Mouse (Mus musculus): ENCODE data around the gene Ogdhl.
"Not testable (repeated sequence)": the region's sequence is repeated elsewhere in the genome, so short reads cannot be mapped to it uniquely, and the experiment has no call there.

Ogdhl gene

DNA sequence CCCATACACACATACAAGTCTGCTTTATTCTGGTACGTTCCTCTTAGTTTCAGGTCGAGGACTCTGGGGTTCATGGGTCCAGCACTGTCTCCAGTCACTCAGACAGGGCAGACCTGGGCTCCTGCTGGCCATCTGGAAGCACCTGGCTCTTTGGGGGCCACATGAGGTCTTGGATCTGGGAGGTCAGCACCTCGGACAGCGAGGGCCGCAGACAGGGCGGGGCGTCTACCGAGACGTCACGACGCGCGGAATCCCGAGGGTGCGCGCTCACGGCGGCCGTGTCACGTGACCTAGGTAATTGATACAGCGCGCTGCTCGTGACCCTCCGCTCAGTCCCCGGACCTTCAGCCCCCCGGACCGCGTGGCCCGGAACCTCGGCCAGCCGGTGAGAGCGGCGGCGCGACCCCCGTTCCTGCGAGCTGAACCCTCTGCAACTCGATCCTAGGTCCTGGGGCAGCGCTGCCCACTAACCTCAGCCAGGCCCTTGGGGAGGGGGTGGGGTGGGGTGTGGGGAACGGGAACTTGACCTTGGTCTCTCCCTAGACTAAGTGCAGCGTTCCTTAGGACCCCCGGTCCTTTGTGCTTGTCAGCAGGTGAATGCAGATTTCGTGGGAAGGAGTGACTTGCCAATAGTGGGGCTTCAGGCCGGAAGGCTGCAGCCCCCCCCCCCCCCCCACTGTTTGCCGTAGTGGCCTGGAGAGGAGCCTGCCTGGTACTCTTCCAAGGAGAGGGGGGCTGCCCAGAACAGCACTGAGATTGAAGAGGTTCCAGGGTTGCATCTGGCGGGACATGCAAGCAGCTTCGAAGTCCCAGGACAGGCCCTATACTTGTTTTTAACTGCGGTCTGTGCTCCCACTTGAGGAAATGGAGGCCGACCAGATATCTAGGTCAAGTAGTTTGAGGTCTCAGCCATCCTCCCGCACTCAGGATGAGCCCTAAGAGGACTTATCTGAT lies at the start of gene Ogdhl:
TSS of gene Ogdhl (plus strand) at position 288 of the 954 bp plus-strand sequence.
- in situ Hi-C loops (cut with MboI; ENCODE audit: unreplicated experiment in 2 of 2): no loop called here

DNA sequence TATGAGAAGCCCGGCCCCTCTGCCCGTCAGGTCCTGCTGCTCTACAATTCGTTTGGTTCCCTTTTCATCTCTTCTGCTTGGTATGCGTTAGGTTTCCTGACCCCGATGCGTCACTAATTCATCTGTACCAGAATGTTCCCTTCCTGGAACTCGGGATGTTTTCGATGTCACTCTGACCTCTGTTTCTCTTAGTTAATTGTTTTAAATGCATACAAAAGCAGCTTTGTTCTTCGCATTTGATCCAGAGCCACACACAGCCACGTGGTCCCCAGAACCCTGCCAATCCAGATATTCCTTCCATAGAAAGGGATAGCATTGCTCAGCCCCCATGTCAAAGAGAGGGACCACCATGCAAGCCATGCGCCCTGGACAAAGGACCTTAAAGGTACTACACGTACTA lies 20.2 kb upstream of the Ogdhl start:
- in situ Hi-C loops (cut with MboI; ENCODE audit: unreplicated experiment in 2 of 2): no loop called here

DNA sequence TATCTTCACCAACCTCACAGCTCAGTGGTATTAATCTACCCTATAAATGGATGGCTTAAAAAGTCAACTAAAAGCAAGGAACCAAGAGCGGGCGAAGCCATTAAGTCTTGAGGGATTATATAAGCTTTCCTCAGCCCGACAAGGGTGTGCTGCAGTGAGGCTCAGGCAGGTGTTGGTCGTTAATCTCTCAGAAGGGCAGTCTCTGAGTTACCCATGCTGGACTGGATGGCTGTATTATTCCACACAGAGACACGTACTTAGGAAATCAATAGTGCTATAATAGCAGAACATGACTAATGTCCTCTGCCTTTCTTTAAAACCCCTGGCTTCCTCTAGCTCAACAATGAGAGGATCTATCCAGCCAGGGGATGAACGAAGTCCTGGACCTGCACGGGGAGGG lies 19.4 kb upstream of the Ogdhl start:
- in situ Hi-C loops (cut with MboI; ENCODE audit: unreplicated experiment in 2 of 2): no loop called here

DNA sequence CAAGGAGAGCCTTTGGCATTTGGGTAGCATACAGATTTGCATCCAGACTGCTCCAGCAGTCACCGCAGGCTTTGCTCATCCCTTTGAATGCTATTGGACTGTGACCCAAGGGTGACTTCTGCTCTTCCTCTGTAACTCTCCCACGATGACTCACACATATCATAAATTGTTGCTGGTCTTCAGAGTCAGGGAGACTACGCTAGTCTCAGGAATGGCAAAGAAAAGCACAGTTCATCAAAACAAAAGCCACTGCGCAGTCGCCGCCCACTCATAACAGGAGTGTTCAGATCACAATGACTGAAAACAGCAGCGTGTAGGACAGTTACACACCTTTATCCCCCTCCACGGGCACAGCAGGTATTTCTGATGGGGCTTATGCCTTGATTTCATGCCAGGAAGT lies 16.9 kb upstream of the Ogdhl start:
- in situ Hi-C loops (cut with MboI; ENCODE audit: unreplicated experiment in 2 of 2): no loop called here

DNA sequence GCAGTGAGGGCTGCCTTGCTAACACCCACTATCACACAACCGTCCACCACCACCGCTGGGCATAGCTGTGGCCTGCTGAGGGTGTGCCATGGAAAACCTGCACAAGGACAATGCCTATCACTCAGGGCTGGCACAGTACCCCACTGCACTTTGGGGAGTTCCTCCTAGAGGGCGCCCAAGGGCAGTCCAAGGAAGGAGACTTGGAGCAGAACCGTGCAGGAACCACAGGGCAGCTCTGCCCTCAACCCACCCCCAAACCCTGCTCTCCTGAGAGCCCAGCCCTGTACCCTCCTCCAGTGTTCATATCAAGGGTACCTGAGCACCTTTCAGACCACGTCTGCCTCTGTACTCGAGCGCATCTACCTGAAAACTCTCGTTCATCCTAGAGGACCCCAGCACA lies 11.9 kb upstream of the Ogdhl start:
- in situ Hi-C loops (cut with MboI; ENCODE audit: unreplicated experiment in 2 of 2): no loop called here

DNA sequence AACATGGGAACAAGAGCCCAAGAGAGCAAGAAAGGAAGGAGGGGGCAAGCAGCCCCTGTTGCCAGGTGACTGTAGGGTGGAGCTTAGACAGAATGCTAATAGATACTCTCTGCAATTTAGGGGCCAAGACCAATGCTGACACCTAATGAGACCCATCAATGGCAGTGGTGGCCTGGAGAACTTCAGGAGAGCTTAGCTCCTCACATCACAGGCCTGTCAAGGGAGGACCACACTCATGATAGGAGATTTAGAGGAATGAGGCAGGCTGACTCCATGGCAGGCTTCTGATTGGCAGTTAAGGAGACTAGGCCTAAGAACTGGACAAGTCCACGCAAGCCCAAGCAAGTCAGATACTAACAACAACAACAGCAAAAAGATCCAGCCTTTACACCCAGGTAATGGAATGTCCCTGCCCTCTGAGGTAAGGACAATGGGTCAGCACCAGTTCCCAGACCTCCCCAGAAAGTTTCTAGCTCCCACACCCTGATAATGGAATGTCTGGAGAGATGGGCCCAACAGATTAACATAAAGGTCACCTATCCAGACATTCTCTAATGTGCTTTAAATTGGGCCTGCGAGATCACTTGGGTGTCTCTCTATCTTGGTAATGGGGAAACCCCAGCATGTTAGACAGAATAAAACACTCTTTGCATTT lies 10.3 kb upstream of the Ogdhl start:
- in situ Hi-C loops (cut with MboI; ENCODE audit: unreplicated experiment in 2 of 2): no loop called here

DNA sequence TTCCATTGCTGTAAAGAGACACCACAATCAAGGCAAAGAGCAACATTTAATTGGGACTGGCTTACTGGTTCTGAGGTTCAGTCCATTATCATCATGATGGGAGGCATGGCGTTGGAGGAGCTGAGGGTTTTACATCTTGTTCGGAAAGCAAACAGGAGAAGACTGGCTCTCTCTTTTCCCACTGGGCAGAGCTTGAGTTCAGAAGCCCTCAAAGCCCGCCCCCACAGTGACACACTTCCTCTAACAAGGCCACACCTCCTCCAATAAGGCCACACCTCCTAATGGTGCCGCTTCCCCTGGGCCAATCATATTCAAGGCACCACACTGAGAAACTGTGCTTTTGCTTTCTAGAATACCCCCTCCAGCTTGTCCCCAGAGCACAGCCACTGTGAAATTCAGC lies 4.0 kb upstream of the Ogdhl start:
- in situ Hi-C loops (cut with MboI; ENCODE audit: unreplicated experiment in 2 of 2): no loop called here

DNA sequence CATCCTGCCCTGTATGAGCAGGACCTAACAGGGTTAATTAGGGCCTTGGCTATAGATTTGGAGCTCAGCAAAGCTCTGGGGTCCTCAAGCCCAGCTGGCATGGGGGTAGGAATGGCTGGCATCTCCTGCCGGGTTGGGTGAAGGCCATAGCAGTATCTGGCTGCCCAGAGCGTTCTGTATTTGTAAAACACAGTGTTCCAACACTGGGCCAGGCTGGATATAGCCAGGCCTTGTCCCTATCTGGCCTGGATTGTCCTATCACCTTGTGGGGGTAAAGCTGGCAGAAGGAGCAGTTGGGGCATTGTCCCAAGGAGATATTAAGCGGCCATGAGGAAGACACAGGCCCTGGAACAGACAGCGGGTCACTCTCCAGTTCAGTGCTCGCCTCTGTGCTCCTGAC lies 1.4 kb downstream of the Ogdhl start:
- in situ Hi-C loops (cut with MboI; ENCODE audit: unreplicated experiment in 2 of 2): no loop called here

DNA sequence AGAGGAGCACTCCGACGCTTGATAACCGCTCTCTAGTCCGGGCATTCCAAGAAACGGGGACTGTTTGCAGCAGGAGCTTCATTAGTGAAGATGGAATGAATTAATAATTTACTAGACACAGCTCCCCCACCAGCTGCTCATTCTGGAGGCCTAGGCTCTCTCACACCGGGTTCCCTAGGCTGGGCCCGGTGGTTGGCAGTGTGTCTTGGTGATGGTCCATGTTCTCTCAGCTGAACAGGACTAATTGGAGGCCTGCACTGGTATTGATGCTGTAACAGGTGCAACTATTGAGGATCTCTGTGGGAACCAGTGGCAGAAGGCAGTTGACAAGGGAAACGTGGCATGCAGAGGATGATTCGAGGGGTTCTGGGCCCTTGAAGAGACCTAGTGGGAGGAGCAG lies 5.5 kb downstream of the Ogdhl start:
- in situ Hi-C loops (cut with MboI; ENCODE audit: unreplicated experiment in 2 of 2): no loop called here

DNA sequence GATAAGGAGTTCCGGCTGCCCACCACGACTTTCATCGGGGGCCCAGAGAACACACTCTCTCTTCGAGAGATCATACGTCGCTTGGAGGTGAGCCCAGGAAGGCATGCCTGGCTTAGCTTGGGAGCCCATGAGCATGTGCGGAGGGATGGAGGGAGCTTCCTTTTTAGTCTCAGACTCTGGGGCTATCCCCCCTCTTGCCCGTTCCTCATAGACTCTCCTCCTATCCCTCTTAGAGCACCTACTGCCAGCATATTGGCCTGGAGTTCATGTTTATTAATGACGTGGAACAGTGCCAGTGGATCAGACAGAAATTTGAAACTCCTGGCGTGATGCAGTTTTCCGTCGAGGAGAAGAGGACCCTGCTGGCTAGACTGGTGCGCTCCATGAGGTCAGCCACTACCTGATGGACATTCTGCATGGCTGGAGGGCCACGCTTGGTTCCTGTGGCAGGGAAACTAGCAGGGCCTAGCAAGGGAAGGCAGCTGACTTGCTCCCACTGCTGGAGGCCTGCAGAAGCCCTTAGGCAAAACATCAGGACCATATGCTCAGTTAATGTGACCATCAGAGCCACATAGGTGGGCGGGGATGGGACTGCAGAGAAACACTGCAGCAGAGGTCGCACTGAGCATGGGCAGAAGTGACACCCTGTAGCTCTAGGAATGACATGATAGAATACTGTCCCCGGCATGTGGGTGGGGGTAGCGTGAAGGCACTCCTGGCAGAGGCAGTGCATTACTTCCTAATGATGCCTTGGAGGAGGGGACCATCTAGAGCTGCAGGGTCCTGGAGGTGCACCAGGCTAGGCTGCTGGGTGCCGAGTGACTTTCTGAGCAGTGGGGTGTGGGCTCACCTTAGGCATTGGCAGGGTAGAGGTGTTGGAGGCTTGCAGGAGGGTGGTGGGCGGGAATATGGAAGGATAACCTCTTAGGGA lies 11.0 kb downstream of the Ogdhl start:
- in situ Hi-C loops (cut with MboI; ENCODE audit: unreplicated experiment in 2 of 2): no loop called here

DNA sequence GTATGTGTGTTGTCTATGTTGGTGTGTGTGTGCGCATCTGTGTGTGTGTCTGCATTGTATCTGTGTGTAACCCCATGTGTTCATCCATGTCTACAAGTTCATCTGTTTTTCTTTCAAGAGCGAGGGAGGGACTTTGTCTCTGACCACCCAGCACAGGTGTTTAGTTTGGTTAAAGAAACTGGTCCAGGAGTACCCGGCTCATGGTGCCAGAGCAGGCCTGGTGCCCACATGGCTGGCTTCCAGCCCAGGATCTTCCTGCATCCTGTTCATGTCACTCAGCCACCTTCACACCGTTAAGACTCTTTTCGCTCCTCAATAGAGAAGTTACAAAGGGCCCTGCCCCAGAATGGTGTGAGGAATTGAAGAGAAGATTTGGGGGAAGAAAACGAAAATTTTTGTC lies 14.2 kb downstream of the Ogdhl start:
- in situ Hi-C loops (cut with MboI; ENCODE audit: unreplicated experiment in 2 of 2): no loop called here

DNA sequence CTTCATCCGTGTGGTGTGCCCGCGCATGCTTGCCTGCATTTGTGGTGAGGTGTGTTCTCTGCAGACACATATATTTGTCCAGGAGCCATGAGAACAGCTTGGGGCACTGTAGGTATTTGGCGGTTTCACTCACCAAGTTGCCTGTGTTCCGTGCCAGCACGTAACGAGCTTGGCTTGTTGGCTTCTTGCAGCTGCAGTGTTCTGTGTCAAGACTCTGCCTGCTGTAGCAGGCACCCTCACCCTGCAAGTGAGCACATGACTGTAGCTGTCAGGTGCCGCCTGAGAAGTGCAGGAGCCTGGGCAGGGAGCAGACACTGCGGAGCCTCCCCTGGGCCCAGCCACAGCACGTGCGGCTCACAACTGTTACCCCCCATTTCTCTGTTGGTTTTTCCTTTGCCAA lies 14.7 kb downstream of the Ogdhl start:
- in situ Hi-C loops (cut with MboI; ENCODE audit: unreplicated experiment in 2 of 2): no loop called here

DNA sequence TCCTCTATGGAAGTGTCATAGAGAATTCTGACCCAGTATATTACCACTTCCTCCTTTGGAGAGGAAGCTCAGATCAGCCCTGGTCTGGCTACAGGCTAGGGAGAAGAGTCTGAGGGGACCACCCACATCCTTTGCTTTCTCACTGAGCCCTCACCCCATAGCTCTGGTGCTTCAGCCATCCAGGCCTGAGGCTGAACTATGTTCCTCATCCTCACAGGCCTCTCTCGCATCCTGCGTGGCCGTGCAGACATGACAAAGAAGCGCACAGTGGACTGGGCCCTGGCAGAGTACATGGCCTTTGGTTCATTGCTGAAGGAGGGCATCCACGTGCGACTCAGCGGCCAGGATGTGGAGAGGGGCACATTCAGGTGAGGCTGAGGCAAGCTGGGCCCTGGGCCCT lies 20.0 kb downstream of the Ogdhl start:
- in situ Hi-C loops (cut with MboI; ENCODE audit: unreplicated experiment in 2 of 2): no loop called here

DNA sequence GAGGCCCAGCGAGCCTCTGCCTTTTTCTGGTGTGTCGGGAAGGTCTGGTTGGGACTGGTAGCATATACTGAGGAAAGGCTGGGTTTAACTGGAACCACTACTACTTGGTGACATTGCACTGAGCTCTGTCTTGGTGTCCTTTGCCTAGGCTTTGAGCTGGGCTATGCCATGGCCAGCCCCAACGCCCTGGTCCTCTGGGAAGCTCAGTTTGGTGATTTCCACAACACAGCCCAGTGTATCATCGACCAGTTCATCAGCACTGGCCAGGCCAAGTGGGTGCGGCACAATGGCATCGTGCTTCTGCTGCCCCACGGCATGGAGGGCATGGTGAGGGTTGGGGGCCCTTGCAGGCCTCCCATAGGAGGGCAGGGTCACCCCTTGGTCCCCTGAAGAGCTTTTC lies 22.4 kb downstream of the Ogdhl start:
- in situ Hi-C loops (cut with MboI; ENCODE audit: unreplicated experiment in 2 of 2): no loop called here

DNA sequence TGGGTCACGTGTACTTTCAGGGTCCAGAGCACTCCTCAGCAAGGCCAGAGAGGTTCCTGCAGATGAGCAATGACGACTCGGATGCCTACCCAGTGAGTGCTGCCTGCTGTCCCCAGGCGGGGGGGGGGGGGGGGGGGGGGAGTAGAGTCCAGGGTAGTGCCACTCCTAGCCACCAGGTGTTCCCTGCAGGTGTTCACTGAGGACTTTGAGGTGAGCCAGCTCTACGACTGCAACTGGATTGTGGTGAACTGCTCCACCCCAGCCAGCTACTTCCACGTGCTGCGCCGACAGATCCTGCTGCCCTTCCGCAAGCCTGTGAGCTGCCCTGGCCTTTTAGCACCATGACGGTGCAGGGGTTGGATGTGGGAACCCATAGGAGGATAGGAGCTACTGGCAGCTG lies 22.9 kb downstream of the Ogdhl start:
- in situ Hi-C loops (cut with MboI; ENCODE audit: unreplicated experiment in 2 of 2): no loop called here

DNA sequence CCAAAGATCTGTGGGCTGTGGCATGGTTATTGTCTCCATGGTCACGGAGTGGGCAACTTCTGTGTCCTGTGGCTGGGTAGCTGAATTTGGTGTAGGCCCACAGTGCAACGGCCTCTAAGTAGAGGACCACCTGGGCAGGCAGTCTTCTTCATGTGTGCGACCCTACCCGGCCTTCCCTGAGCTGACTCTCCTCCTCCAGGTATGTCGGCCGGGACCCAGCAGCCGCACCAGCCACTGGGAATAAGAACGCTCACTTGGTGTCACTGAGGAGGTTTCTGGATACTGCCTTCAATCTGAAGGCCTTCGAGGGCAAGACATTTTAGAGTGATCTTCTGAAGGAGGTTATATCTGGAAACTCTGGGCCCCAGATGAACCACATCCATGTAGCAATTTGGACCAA lies 25.5 kb downstream of the Ogdhl start:
- in situ Hi-C loops (cut with MboI; ENCODE audit: unreplicated experiment in 2 of 2): no loop called here

DNA sequence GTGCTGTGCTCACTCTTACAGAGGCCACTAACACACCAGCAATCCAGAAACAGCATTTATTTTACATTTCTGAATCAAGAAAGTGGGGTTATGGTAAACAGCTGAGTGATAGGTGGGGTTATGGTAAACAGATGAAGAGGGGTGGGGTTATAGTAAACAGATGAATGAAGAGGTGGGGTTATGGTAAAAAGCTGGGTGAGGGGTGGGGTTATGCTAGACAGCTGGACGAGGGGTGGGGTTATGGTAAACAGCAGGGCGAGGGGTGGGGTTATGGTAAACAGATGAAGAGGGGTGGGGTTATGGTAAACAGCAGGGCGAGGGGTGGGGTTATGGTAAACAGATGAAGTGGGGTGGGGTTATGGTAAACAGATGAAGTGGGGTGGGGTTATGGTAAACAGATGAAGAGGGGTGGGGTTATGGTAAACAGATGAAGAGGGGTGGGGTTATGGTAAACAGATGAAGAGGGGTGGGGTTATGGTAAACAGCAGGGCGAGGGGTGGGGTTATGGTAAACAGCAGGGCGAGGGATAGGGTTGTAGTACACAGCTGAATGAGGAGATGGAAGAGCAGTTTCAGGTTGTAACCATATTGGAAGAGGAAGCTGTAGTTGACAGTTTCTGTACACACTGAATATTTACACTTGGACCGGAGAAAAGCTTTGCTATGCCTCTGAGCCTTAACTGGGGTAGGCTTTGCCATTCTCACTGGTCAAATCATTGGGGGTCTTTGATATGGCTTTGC lies 29.5 kb downstream of the Ogdhl start:
- in situ Hi-C loops (cut with MboI; ENCODE audit: unreplicated experiment in 2 of 2): not testable (repeated sequence)

DNA sequence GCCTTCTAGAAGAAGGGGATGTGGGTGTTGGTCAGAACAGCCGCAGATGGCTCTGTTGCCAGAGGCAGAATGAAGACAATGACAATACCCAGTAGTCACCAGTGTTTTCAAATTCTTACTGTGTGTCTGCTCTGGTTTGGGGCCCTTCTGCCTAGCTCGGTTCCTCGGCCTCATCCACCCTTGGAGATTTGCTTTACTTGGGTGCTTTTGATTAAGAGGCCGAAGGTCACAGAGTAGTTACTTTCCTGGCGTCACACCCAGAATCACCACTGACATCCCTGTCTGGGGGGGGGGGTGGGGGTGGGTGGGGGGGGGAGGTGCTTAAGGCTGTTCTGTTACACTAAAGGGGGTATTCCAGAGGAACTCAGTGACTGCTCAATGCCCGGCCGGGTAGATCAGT lies 42.5 kb downstream of the Ogdhl start:
- in situ Hi-C loops (cut with MboI; ENCODE audit: unreplicated experiment in 2 of 2): no loop called here

DNA sequence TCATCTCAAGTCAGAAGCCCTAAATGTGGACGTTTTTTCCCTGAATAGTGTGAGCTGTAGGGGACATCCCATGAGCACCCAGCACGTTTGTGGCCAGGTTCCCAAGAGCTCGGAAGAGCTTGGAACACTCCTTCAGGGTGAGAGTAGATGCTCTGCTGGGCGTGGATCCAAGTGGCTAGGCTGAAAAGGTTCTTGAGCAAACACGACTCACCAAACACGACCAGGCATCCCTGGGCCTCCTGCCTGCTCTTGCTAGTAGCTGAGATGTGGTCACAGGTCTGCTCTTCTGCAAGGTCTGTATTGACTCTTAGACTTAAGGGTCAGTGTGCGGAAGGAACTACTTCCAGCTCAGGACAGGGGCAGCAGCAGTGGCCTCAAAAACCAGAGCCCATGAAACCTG lies 47.9 kb downstream of the Ogdhl start:
- in situ Hi-C loops (cut with MboI; ENCODE audit: unreplicated experiment in 2 of 2): no loop called here

DNA sequence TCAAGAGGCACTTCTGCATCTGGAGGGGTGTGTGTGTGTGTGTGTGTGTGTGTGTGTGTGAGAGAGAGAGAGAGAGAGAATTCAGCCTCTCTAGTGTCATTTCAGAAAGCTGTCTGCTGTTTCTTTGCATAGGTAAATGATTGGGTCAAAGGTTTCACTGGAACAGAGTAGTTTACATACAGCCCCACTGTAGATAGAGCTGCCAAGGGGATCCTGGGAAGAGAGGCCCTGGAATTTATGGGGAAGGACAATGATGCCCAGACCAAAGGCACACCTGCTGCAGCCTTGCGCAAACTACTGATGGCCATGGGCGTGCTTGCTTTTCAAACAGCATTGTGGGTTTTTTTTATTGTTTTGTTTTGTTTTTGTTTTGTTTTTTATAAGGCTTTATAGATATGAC lies 50.7 kb downstream of the Ogdhl start:
- in situ Hi-C loops (cut with MboI; ENCODE audit: unreplicated experiment in 2 of 2): no loop called here

Measured in v-Abl transformed pro-B cells (cell line).